Mouse (Mus musculus): ENCODE data around the gene Nudt13.
A peak's percentile ranks its signal among the peaks of the same experiment; 100 is the strongest.
"Not testable (repeated sequence)": the region's sequence is repeated elsewhere in the genome, so short reads cannot be mapped to it uniquely, and the experiment has no call there.

The Nudt13 gene

DNA sequence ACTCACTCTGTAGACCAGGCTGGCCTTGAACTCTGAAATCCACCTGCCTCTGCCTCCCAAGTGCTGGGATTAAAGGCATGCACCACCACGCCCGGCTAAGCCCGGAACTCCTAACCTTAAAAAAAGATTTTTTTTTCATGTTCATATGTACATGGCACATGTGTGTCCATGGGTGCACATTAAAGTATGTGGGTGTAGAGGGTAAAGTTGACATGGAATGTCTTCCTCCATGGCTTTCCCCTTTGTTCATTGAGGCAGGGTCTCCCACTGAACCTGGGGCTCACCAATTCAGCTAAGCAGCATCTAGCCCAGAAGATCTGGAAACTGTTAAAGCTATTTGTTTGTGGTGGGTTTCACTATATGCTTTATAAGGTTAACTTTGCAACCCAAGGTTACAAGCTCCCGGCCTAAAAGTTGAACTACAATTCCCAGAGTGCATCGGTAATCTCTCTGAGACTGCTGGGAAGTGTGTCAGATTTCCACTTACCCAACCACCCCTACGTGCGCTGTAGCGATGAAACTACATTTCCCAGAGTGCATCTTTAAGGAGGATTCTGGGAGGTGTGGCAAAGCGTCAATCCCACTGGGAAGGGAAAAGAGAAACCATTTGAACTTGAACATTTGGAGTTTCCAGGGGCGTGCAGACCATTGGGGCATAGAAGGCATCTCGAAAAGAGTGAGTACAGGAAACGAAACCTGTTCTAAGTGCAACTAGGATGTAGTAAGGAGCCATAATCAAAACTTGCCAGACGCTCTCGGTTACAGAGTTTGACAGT, at the start of gene Nudt13:
TSS of gene Nudt13 (plus strand) at position 581 of the 776 bp plus-strand sequence.
- DNase-seq (ENCODE audit: low spot score), result peak; percentile 80

DNA sequence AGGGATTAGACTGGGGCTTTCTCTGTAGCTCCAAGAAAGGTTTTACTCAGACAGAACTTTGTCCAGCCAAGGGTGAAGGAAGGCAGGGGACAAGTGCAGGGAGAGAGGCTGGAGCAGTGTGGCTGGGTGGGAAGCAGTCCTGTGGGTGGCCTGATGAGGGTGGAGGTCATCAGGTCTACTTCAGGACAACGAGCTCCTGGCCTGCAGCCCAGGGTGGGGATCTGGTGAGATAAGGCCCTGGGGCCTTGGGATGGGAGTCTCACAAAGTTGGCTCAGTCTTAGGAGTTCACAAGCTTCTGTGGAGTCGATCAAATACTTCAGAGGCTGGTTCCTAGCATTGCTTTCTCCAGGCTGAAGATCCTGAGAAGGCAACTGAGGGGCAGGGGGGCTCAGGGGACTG, 49.2 kb upstream of the Nudt13 start:
- DNase-seq (ENCODE audit: low spot score), result no peak

DNA sequence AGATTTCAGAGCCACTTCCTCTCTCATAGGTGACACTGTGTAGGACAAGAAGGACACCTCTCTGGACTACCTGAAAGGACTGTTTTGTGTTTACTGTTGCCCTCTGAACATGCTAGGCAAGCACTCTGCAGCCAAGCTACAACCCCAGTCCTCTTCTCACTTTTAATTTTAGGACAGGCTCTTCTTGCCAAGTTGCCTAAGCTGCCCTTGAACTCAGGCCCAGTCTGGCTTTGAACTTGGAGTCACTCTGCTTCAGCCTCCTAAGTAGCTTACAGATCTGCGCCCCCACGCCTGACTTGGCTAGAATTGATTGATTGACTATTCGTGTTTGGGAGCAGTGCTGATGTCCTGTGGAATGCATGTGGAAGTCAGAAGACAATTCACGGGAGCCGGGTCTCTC, 48.6 kb upstream of the Nudt13 start:
- no peak for DNase-seq (ENCODE audit: low spot score)

DNA sequence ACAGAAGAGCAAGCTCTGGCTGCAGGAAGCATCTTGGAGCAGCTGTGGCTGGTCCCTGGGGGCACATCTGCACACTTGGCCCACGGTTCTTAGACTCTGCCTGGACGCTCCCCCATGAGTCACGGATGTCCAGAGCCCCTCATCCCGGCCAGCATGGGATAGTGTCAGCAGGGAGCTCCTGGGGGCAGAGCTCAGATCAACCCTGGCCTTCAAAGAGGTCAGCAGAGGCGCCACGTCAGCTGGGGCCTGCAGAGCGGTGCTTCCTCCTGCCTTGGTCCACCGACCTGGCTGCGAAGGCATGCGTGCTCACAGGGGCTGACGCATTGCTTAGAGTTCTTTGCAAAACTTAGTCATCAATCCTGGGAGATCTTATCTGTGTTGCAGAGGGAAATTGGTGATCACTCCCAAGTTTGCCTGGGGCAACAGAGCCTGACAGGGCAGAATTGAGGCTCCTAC, 47.7 kb upstream of the Nudt13 start:
- DNase-seq (ENCODE audit: low spot score), result no peak

DNA sequence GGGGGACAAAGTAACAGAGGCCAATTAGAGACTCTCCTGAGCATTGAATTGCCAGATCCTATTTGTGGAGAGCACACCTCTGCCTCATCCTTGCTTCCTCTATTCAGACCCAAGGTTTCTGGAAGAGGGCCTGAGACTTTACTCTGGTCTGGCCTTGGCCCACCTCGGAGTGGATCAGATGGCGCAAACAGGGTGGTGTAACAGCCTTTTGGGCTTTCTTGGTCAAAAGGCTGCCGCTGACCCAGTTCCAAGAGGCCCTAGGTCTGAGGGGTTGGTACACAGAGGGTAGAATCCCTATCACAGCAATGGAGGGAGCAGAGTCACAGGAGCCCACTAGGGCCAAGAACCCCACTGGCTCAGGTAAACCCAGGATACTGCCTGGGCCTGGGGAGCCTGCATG, 46.5 kb upstream of the Nudt13 start:
- DNase-seq (ENCODE audit: low spot score), result no peak

DNA sequence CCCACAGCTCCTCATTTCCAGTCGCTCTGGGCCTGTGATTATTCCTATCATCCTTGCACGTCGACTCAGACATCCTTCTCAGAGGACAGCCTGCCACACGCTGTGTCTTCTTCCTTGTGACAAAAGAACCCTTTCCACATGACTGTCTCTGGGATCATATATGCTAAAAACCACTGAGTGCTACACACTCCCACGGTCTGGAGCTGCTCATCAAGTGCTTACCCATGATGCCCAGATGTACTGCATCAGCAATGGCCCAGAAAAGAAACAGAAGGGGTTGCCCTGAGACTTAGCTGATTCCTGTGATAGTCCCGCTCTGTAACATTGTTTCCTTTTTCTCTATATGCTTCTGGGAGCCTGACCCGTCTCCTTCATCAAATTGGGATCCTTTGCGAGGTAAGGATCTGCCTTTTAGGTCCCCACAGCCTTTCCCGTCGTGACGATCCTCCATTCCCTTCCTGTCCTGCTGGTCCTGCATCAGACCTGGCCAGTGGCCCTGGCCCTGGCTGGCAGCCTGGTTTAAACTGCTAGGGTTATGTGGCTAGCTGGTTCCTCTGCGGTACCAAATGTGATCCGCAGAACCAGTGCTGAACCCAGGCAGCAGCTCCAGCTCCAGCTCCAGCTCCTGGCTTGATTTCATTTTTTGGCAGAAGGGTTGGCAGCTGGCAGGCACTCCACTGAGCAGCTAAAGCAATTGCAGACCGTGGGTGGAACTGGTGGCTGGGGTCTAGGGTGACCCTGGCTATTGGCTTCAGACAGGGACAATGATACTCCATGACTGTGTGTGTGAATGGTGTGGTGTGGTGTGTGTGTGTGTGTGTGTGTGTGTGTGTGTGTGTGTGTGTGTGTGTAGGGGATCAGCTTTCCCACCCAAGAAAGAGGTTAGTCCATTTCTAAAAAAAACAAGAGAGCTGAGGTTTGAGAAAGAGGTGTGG, 44.0 kb upstream of the Nudt13 start:
- DNase-seq (ENCODE audit: low spot score), result no peak

DNA sequence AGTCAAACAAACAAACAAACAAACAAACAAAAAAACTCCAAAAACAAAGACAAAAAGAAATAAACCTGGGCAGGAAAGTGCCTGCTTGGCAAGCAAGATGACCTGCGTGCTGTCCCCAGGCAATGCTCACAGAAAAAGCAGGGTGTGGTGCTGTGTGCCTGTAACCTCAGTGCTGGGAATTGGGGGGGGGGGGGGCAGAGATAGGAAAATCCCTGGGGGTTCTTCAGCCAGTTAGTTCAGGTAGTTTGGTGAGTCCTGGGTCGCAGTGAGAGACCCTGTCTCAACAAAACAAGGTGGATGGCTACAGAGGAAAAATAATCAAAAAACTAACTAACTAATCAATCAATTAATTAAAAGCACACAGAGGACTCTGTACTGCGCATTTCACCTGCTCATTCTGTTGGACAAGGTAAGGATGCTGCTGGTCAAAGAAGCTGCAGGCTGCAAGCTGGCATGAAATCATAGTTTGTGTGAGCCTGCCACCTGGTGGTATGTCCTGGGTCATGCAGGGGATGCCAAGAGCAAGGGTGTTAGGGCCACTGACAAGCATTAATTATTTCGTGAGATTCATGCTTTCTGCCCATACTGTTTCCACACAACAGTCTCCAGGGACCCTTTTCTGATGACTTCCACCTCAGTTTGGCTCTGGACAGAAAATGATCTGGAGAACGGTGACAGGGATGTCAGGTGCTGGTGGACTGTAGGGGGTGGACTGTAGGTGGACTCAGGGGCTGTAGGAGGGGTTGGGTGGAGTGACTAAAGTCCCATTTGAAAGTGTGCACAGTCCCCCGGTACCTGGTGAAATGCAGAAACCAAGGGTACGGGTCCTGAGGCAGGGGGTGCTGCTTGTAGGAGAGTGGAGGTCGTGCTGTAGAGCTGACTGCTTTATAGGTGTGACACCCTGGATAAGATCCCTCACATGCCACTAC, 36.0 kb upstream of the Nudt13 start:
- peak; percentile 65 for DNase-seq (ENCODE audit: low spot score)

DNA sequence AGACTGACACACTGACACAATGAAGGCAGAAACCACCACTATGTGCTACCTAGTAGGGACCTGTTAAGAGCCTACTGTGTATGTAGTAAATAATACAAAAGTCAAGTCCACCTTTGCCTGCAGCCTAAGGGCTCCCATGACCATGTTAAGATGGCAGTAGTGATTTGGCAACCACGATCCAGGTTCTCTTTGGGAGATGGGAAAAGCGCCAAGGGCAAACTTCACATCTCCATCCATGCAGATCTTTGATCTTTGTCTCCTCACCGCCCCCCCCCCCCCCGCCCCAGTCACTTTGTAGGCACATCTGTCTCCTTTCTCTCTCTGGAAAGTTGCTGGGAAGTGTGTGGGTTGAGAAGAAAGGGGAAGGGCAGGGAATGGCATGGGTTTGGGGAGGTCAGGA, 32.2 kb upstream of the Nudt13 start:
- no peak for DNase-seq (ENCODE audit: low spot score)

DNA sequence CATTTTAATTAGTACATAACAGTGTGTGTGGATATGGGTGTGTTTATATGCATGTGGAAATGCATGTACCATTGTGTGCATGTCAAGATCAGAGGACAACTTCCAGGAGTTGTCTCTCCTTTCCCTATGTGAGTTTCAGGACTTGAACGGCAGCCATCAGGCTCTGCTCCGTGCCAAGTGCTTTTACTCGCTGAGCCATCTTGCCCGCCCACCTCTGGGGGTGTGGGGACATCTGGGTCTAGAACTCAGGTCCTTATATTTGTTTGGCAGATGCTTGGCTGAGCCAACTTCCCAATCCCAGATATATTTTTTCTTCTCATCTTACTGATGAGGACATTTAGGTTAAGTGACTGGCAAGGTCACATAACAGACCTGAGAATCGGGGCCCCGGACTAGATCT, 26.1 kb upstream of the Nudt13 start:
- DNase-seq (ENCODE audit: low spot score), result no peak

DNA sequence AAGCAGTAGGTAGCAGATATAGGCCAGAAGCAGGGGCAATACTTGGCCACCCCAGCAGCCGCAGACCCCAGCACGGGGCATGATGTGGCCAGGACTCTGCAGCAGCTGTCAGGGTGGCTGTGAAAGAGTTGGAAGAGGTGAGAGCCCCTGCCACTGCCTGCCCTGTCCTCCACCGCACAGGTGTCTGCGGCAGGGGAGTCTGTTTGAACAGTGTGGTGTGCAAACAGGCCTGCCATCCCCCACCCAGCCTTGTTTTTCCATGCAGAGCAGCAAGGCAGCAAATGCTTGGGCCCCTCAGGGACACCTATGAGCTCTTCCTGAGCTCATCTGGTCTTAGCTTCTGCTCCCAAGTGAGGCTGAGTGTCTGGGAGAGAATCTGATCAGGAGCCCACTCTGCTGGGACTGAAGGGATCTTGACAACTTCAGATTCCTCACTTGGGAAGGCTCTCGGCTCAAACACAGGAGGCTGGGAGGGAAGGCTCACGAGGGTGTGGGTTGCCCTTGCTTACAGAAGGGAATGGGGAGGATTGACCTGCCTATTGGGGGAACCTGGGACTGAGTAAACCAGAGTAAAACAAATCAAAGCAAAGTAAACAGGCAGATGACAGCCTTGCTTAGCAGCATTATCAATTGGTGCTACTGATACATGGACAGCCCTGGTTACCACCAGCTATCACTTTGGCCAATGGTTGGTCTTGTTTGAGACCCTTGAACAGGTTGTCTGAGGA, 25.3 kb upstream of the Nudt13 start, which contains the start of gene Kcnk16:
TSS of gene Kcnk16 (minus strand) at position 118 of the 728 bp plus-strand sequence.
- no peak for DNase-seq (ENCODE audit: low spot score)

DNA sequence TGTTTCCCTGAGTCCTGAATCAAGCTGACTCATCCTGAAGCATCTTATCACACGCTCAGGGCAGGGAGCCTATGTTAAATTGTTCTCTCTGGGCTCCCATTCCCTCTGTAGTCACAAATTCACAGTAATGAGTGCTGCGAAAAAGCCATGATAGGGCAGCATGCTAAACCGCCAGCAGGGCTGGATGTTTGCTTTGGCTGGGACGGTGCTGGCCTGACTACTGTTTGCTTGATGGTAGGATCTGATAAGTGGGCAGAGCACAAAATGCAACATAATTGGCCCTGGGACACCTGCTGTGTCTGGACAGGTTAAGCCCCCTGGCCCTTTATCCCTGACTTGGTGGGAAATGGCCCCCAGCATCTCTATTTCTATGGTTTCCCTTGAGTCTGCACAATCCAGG, 3.1 kb upstream of the Nudt13 start:
- DNase-seq (ENCODE audit: low spot score), result no peak

DNA sequence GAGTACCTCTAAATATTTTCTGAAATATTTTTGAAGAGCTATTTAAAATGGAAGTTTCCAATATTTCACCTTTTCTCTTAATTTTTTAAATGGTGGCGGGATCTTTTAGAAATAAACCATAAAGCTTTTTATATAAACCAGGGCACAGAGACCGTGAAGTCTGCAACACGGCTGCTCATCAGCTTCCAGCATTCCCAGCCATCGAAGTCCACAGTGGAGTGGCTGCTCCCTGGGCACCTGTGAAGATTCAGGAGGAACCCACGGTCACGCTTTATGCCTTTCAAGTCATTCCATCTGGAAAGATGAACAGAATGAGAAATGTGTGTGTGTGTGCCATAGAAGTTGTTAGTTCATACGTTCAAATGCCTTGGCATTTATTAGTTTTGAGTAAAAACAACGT, 450 bp downstream of the Nudt13 start:
- no peak for DNase-seq (ENCODE audit: low spot score)

DNA sequence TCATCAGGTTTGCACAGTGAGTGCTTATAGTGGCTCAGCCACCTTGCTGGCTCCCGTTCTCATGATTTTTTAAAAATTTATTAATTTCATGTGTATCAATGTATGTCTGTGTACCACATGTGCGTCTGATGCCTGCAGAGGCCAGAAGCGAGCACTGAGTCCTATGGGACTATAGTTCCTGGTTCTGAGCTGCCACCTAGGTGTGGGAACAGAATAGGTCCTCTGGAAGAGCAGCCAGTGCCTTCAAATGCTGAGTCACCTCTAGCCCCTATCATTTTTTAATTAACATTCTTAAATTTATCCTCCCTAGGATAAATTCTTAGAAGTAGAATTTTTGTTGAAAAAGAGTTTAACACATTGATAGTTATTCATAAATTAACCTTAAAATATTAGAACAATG, 3.1 kb downstream of the Nudt13 start:
- no peak for DNase-seq (ENCODE audit: low spot score)

DNA sequence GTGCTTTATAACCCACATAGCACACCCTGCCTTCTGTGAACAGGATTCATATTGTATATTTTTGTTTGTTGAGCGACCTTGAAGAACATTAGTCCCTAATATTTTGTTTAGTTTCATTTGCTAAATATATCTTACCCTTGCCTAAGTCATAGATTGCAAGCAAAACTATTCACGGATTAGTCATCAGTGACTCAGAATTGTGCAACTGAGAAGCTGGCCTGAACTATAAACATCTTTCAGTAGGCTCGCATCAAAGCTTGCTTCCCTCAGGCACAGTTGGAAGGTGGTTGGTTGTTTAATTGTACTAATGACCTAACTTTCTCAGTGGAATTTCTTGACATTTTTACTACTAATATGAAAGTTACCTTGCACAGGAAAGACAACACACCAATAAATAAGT, 3.6 kb downstream of the Nudt13 start:
- DNase-seq (ENCODE audit: low spot score), result no peak

DNA sequence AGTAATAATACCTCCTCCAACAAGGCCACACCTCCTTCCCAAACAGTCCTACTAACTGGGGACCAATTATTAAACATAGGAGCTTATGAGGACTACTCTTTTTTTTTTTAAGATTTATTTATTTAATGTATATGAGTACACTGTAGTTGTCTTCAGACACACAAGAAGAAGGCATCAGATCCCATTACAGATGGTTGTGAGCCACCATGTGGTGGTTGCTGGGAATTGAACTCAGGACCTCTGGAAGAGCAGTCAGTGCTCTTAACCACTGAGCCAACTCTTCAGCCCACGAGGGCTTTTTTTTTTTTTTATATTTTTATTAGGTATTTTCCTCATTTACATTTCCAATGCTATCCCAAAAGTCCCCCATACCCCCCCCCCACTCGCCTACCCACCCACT, 10.6 kb downstream of the Nudt13 start:
- not testable (repeated sequence) for DNase-seq (ENCODE audit: low spot score)

DNA sequence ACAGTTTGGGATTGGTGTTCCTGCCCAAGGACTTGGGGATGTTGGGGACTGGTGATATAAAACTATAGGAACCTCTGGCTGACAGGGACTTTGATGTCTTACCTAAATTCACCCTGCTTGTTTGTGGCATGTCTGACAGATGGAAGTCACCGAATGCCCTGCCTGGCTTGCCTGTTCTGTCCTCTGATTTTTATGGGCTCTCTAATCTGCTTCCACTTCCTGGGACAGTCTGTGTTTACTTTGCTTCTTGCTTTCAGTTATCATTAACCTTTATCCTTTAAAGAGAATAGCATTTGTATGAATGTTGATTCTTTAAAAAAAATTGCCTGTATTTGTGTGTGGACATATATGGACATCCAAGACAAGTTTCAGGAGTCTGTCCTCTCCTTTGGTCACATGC, 20.6 kb downstream of the Nudt13 start:
- DNase-seq (ENCODE audit: low spot score), result no peak

DNA sequence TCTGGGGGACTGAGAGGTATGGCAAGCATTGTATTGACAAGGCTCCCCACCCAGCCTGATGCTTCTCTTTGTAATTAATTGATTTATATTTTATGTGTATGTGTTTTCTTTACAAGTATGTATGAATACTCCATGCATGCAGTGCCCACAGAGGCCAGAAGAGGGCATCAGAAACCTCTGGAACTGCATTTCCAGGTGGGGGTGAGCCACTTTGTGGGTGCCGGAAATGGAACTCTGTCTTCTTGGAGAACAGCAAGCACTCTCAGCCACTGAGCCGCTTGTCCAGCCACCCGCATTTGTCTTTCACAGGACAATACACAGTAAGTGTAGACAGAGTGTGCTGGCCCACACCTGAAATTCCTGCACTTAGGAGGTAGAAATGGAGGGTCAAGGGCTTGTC, 24.9 kb downstream of the Nudt13 start:
- peak; percentile 19 for DNase-seq (ENCODE audit: low spot score)

DNA sequence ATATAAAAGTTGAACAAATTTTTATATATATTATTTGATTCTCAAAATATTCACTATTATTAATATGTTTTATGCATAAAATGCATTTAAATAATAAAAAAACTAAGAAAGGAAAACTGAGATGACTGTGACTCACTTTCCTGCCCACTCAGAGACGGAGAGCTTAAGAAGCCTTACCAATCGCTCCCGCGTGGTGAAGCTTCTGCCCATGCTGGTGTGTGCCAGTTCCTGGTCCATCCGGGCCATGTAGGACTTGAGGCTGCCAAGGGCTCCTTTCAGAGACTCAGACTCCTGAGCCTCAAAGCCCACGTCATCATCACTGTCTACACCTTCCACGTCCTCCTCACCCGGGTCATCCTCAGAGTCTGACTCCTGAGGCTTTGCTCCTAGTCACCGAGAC, 29.7 kb downstream of the Nudt13 start:
- DNase-seq (ENCODE audit: low spot score), result no peak

DNA sequence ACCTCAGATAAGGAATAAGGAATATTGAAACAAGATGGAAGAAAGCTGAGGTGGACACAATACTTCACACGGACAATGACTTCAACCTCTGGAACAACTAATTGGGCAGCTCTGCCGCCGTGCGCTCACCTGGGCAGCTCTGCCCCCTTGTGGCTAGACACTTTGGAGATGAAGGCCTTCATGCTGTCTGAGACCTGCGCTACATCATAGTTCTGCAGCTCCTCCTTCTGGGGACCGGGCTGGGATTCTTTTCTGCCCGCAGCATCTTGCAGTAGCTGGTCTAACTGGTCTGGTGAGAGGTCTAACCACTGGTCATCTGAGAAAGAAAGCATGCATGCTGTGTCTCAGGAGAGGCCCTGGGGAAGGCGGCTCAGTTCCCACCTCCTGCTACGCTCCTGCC, 34.0 kb downstream of the Nudt13 start:
- DNase-seq (ENCODE audit: low spot score), result no peak

DNA sequence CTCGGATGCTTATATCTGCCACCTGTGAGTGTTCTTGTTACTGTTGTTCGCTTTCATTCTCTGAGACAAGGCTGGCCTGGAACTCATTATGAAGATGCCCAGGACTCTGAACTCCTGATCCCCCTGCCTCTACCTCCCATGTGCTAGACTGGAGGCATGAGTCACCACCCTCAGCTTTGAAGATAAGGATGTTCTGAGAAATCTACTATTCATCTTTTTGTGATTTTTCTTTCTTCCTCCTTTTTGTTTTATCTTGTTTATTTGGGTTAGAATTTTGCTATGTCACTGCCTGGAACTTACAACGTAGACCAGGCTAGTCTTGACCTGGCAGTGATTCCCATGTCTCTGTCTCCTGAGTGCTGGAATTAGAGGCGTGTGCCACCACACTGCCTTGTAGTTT, 36.8 kb downstream of the Nudt13 start:
- no peak for DNase-seq (ENCODE audit: low spot score)

DNA sequence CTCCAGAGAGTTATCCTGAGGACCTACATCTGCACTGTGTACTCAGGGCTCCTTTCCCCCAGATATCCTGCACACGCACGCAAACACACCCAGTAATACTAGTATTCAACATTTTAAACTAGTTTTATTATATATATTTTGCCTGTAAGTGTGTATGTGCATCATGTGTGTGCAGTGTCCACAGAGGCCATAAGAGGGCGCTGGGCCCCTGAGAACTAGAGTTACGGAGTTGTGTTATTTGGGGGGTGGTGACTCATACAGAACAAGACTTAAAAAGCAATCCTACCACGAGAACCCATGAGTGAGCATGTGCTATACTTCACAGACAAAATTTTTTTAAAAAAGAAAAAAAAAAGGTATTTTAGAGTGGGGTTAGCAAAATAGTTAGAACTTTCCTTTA, 44.9 kb downstream of the Nudt13 start:
- no peak for DNase-seq (ENCODE audit: low spot score)

All from T-cell, adult 2 months (primary cell).